Mouse (Mus musculus) heart, adult 18-20 months (tissue): ENCODE data around the gene Slc43a2. TPM values are rescaled to one million over a fixed set of nuclear protein-coding genes. Genes with fewer than 3 reads are reported as not detected.
A peak's percentile ranks its signal among the peaks of the same experiment; 100 is the strongest.
"Not testable (repeated sequence)": the region's sequence is repeated elsewhere in the genome, so short reads cannot be mapped to it uniquely, and the experiment has no call there.

ENCODE experiments used
- DNase-seq, 2 experiments: peaks; one replicate each; pipeline ENCODE4 v3.0.0; 2021 to 2022; ENCODE audit warnings: mixed read lengths in 1 of 2
- total RNA-seq, 2 experiments: library from RNA; stranded (reverse); gene quantifications; 2 replicates each; pipeline ENCODE4 v1.2.3; 2021

The Slc43a2 gene
- total RNA-seq, 2 experiments from 2014 or later: 16.2 to 17.3 TPM

DNA sequence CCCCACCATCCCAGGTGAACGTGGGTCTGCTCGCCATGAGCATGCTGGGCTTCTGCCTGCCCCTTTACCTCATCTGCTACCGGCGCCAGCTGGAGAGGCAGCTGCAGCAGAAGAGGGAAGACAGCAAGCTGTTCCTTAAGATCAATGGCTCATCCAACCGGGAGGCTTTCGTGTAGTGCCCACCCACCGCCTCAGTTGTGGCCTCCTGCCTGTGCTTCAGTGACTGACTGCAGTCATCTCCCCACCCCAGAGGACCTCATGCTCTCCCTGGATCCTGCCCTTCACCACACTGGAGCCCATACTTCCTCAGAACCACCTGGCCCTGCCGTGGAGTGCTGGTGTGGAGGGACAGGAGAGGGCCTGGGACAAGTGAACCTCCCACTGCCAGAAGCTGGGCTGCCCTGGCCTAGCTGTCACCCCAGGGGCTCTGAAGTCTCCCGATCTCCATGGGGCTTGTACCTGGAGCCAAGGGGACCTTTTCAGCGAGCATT lies 40.9 kb downstream of the Slc43a2 start:
- DNase-seq: no peak

- peak; percentile 93 to 97 for DNase-seq
Measured at GRCm38 (mm10) chr11:75572854-75573650, 41.6 kb downstream of the Slc43a2 start.

DNA sequence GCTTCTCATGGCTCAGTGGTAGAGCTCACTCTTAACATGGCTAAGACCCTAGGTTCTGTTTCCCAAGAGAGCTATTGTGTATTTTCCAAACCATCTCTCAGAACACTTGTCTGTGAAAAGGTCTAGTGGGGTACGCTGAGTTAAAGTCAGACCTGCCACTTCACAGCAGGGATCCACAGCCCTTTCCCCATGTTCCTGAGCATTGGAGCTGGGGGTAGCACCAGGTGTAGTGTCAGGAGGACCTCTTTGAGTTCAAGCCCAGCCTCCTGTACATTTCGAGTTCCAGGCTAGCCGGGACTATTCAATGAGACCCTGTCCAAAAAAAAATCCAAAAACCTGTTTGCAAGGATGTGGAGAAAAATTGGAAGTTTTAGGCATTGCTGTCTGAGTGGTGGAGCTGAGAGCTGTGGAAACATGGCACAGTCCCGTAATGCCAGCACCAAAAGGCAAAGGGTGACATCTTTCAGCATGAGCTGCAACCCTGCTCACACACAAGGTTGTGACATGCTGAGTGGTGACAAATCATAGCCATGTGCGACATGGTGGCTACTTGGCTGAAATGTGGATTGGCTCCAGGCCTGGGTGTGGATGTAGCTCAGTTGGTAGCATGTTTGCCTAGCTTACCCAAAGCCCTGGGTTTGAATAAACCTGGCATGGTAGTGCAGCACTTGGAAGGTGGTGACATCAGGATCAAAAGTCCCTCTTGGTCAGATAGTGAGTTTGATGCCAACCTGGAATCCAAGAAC lies 43.1 kb downstream of the Slc43a2 start:
- no peak for DNase-seq

DNA sequence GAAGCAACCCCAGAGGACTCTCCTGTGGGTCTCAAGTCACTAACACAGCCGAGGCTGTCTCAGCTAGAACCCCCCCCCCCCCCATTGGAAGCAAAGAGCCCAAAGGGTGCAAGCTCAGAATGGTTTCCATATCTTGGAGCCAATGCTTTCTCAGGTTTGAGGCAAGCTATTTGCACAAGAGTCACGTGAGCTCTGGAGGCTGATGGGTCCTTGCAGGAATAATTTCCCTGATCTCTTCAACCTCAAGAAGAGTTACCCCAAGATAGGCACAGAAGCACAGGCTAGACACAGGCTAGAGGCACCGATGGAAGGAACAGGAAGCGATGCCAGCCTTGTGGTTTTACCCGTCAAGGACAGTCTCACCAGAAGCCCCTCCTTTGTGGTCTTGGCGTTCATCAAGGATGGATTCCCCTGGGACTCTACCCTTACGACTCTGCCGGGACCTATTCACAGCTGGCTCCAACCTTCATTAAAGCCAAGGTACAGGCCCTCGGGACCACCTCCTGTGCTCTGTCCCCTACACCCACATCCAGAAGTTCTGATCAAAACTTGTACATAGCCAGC lies 44.1 kb downstream of the Slc43a2 start:
- no peak for DNase-seq

- no peak for DNase-seq
Measured at GRCm38 (mm10) chr11:75578609-75579008, 47.1 kb downstream of the Slc43a2 start.

DNA sequence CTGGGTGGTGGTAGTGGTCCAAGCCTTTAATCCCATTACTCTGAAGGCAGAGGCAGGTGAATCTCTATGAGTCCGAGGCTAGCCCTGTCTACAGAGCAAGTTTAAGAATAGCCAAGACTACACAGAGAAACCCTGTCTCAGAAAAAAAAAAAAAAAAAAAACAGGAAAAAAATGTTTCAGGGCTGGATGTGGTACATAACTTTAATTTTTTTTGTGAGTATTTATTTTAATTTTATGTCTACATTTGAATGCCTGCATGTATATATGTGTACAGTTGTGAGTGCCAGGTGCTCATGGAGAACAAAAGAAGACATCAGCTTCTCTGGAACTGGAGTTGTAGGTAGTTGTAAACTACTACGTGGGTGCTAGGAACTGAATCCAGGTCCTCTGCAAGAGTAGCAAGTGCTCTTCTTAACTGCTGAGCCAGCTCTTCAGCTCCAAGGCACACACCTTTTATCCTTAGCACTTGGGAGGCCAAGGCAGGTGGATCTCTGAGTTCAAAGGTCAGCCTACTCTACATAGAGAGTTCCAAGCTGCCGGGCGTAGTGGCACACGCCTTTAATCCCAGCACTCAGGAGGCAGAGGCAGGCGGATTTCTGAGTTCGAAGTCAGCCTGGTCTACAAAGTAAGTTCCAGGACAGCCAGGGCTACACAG lies 50.1 kb downstream of the Slc43a2 start:
- no peak for DNase-seq

GRCm38 (mm10) chr11:75583521-75583920 lies 52.0 kb downstream of the Slc43a2 start:
- DNase-seq: no peak

DNA sequence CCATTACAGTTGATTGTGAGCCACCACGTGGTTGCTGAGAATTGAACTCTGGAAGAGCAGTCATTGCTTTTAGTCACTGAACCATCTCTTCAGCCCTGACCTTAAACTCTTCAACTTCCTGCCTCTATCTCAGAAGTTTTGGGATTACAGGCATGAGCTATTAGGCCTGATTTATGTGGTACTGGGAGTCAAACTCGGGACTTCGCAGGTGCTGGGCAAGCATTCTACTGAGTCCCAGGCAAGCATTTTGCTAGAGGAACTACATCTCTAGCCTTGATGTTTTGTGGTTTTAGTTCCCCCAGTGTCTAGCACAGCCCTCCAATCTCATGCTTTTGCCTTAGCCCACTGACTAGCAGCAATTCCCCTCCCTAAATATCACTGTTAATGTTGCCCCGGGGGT lies 53.6 kb downstream of the Slc43a2 start:
- DNase-seq: no peak

DNA sequence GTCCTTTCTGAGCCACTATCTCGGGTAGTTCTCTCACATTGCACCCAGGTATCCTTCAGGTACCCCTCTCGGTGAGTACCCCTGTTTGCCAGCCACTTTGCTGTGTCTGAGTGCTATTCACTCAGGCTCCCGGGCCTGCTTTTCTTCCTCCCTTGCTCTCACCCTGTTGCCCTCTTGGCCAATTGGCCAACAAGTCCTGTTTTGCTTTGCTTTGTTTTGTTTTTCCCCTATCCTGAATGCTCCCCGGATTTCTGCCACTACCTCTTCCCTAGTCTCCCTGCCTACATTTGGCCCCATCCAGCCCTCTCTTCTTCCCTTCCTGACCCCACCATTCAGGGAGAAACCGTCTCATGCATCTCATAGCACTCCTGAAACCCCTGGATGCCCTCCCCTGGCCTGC lies 54.5 kb downstream of the Slc43a2 start:
- no peak for DNase-seq

GRCm38 (mm10) chr11:75586963-75587362 lies 55.5 kb downstream of the Slc43a2 start:
- DNase-seq: no peak

DNA sequence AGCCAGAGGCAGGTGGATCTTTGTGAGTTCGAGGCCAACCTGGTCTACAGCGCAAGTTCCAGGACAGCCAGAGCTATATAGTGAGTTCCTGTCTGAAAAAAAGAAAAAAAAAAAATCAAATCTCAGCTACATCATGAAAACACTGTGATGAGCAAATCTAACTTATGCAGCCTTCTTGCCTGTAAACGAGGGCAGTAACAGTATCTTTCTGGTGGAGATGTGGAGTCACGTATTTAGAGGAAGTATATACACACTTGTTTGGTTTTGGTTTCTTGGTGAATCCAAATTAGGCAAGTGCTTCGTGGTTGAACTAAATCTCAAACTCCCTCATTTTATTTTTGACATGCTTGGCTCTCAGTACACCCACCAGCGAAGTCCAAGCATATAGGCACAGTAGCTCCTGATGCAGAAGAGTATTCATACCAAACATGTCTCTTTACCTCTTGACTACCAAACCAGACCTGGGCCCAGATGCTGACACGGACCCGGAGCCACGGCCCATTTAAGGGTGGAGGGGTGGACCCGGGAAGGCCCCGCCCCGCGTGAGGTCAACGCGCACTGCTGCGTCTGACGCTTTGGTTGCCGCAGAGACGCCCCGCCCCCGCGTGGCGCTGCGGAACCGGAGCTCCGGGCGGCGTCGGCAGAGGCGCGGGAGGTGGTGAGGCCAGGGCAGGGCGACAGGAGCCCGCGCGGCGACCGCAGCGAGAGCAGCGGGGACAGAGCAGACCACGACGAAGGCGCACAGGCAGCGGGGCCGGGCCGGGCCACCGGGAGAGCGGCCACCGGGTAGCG lies 56.2 kb downstream of the Slc43a2 start, which contains the start of gene Pitpna:
TSS of gene Pitpna (plus strand) at position 605 of the 792 bp plus-strand sequence.
- DNase-seq: peak; percentile 96 to 97

GRCm38 (mm10) chr11:75588285-75588941 lies 56.9 kb downstream of the Slc43a2 start:
- DNase-seq: no peak

DNA sequence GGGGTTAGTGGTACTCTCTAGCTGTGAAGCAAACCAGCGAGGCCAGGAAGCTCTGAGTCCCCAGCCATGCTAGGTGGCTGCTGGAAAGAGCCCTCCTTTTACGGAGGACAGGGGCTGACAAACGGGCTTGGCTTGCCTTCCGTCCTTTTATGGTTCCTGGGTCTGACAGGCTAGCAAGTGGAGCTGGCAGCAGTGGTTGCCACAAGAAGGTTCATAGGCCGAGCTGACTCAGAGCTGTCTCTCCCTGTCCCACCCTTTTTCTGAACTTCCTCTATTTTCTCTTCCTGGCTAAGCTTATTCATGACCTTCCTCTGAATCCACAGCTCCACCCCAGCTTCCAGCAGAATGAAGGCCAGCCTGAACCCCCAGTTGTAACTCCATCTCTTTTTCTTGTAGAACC lies 61.1 kb downstream of the Slc43a2 start:
- peak in 1 of 2 experiments; percentile 67 for DNase-seq

- peak in 1 of 2 experiments; percentile 64 for DNase-seq
Measured at GRCm38 (mm10) chr11:75594431-75594830, 62.9 kb downstream of the Slc43a2 start.

DNA sequence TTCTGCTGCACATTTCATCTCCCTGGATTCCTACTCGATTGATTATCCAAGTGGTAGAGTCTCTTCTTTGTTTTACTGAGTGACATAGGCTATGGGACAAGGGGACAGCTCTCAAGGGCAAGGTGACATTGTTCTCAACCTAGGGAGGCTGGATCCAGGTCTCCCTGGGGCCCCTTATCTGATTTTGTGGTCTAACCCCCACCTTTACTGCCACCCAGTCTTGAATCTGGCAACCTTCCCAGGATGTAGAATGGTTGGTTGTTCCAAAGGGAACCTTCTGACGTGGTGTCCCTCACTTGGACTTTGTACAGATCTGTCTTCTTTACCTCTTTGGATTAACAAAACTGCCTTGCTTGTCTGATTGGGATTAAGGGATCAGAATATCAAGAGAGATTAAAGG lies 63.9 kb downstream of the Slc43a2 start:
- DNase-seq: no peak

DNA sequence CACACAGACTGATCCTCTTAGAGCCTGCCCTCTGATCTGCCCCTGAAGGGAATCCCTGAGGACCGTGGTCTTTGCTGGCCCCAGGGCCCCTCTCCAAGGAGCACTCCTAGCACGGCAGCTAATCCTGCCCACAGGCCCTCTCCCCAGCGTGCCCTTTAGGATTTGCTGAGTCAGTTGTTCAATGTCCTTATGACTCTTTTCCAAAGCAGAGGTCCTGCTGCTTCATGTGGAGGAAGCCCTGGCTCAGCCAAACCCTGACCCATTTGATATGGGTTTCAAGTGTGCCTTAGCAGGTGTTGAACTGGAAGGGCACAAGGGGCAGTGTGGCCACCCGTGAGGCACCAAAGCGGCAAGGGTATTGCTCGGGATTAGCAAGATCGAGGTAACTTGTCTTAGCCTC lies 64.3 kb downstream of the Slc43a2 start:
- no peak for DNase-seq

GRCm38 (mm10) chr11:75596726-75597255 lies 65.3 kb downstream of the Slc43a2 start:
- DNase-seq: peak; percentile 73 to 82

DNA sequence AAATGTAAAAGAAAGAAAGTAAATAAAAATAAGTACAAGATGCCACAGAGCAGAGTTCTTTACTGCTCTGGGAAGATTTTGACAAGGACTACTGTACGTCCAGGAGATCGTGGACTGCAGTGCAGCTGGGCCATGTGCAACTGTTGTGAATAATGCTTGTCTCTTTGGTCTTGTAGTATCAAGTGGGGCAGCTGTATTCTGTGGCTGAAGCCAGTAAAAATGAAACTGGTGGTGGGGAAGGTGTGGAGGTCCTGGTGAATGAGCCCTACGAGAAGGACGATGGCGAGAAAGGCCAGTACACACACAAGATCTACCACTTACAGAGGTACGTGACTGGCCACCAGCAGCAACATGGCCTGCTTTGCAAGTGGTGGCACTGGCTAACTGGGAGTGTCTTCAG lies 66.5 kb downstream of the Slc43a2 start:
- DNase-seq: no peak

DNA sequence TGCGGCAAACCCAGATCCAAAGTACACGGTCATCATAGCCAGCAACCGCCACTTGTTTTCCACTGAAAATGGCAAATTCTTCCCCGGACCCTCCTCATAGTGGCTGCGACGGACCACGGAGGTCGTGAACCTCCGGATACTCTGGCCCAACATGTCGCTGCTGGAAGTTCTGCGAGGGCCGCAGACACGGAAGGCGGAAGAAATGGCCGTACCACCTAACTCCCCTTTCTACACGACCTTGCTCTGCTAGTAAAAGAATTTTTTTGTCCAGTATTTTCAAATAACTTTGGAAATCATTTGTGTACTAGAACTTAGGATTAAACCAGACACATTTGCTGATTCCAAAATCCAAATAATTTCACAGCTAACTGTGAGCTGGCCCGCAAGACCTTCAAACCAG lies 68.3 kb downstream of the Slc43a2 start:
- DNase-seq: not testable (repeated sequence)

DNA sequence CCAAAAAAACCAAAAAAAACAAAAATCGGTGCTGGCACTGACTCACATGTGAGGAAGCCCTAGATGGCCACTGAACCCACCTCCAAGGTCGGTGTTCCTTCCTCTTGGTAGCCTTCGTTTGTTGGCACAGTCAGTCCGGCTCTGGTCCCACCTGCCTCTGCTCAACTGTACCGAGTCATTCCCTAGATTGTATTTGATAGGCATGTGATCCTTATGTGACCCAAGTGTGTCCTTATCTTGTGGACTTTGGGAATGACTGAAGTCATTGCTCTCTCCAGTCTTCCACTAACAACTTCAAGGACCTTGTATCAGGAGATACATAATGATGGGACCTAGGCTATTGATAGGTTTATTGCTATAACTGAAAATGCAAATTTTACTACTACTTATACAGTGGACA lies 73.3 kb downstream of the Slc43a2 start:
- no peak for DNase-seq

DNA sequence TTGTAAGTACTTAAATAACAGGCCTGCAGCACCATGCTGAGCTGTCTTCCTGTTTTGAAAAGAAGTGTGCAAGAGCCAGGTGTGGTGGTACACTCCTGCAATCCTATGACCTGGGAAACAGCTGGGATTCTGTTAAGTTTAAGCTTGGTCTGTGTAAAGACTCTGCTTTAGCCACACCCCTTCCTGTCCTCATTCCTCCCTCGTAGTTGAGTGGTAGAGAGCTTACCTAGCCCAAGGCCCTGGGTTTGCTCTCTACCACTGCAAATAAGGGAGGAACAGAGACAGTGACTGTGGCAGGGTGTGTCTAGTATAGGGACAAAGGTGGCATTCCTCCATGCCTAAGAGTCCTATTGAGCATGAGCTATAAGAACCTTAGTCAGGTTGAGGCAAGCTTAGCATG lies 73.8 kb downstream of the Slc43a2 start:
- no peak for DNase-seq
